Mouse (Mus musculus) forebrain, embryonic 14.5 days (tissue): ENCODE results near the gene Mon1b. TPM values are rescaled to one million over a fixed set of nuclear protein-coding genes. Genes with fewer than 3 reads are reported as not detected.

Experiments
- ATAC-seq: fragments of 200-750 bp; cut with Nextera tagmentation; 2 replicates; pipeline ENCODE4 v1.8.0; 2017; ENCODE audit warnings: mild to moderate bottlenecking, moderate library complexity
- DNase-seq: peaks from one replicate; pipeline ENCODE4 v3.0.0-alpha.2; 2015; ENCODE audit warnings: low spot score
- H3K27ac ChIP-seq: fragments of 300-500 bp; sonication (generic); 2 replicates; pipeline ENCODE4 v1.5.1; 2014; ENCODE audit warnings: low read depth, mild to moderate bottlenecking, control low read depth, low read length, moderate library complexity
- H3K27me3 ChIP-seq: fragments of 300-500 bp; sonication (generic); replicated peaks from 2 replicates; pipeline ENCODE4 v1.6.1; 2014; ENCODE audit warnings: low read length, control low read depth, mixed read lengths; ENCODE audit not compliant: control insufficient read depth, insufficient read depth
- H3K36me3 ChIP-seq: fragments of 300-500 bp; sonication (generic); 2 replicates; pipeline ENCODE4 v1.6.1; 2014; ENCODE audit warnings: low read length, control low read depth; ENCODE audit not compliant: control insufficient read depth, insufficient read depth
- H3K4me1 ChIP-seq: fragments of 300-500 bp; sonication (generic); 2 replicates; pipeline ENCODE4 v1.6.1; 2014; ENCODE audit warnings: antibody characterized with exemption, low read length, control low read depth; ENCODE audit not compliant: control insufficient read depth, insufficient read depth
- H3K4me2 ChIP-seq: fragments of 300-500 bp; sonication (generic); 2 replicates; pipeline ENCODE4 v1.6.1; 2014; ENCODE audit warnings: mild to moderate bottlenecking, control low read depth, low read length
- H3K4me3 ChIP-seq: fragments of 300-500 bp; sonication (generic); 2 replicates; pipeline ENCODE4 v1.5.1; 2014; ENCODE audit warnings: low read depth, low read length, control low read depth
- H3K9ac ChIP-seq: fragments of 300-500 bp; sonication (generic); 2 replicates; pipeline ENCODE4 v1.6.1; 2014; ENCODE audit warnings: mild to moderate bottlenecking, low read length, control low read depth, moderate library complexity
- H3K9me3 ChIP-seq: fragments of 300-500 bp; sonication (generic); replicated peaks from 2 replicates; pipeline ENCODE4 v1.6.1; 2016; ENCODE audit warnings: low read length, control low read depth, mixed read lengths; ENCODE audit not compliant: control insufficient read depth
- WGBS: fragments of 180-500 bp; shearing (Covaris S2); extraction: QIAGEN DNeasy Blood & Tissue Kit; methylation state at CpG from one replicate; pipeline ENCODE4 v1.1.7; 2014; 5-methylcytosine and 5-hydroxymethylcytosine counted together
- polyA plus RNA-seq: library from polyadenylated mRNA; unstranded; fragments of >200 nt; fragmentation: Nextera tagmentation; extraction: Ambion mirVana; gene quantifications from 2 replicates; pipeline ENCODE4 v1.2.1, GENCODE M21; 2014

Gene Mon1b
- polyA plus RNA-seq, 1 experiment from 2014 or later: 11.4 TPM

- peak; percentile 59 for DNase-seq
These were observed 52.6 kb downstream of the Mon1b start for GRCm38 (mm10) chr8:113687889-113688542.

DNA sequence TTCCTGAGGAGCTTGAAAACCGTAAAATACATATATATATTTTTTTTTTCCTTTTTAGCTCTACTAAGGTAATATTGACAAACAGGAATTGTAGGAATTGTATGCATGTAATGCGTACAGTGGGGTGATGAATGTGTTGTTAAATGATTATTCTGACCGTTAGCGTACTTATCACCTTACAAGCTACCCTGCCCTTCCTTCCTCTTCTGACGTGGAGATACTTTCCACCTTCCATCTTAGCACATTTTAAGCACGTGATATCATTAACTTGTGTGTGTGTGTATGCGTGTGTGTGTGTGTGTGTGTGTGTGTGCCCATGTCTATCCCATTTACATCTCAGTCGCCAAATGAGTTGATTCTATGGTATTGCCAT, 53.1 kb downstream of the Mon1b start:
- H3K36me3 ChIP-seq: no peaks in the 10 kb centered on the region
- no peak for DNase-seq
- H3K9ac ChIP-seq: no peak overlapping the region
- no peak overlapping the region for H3K4me2 ChIP-seq
- 90% methylated on average over 8 of the region's 8 CpGs for WGBS
- no peaks in the 10 kb centered on the region for H3K27me3 ChIP-seq
- ATAC-seq: no peak
- H3K9me3 ChIP-seq: 0 out of 2 replicates have a peak, but pooled peaks cover 5% of the 10 kb centered on the region
- H3K27ac ChIP-seq: no peak overlapping the region
- peaks cover 3% of the 10 kb centered on the region; the same call in 1 of the 2 replicates for H3K4me1 ChIP-seq
- no peak overlapping the region for H3K4me3 ChIP-seq

More at GRCm38 (mm10) chr8:113687889-113688542, 52.6 kb downstream of the Mon1b start:
- H3K4me3 ChIP-seq: no peak overlapping the region
- WGBS: 67% methylated on average over 17 of the region's 17 CpGs
- no peak overlapping the region for H3K27ac ChIP-seq
- 0 out of 2 replicates have a peak overlapping the region, but pooled peaks have one; percentile 6 for H3K4me2 ChIP-seq
- no peaks in the 10 kb centered on the region for H3K27me3 ChIP-seq
- peaks cover 3% of the 10 kb centered on the region; the same call in 1 of the 2 replicates for H3K4me1 ChIP-seq
- no peak overlapping the region for H3K9ac ChIP-seq
- 0 out of 2 replicates have a peak, but pooled peaks cover 5% of the 10 kb centered on the region for H3K9me3 ChIP-seq
- H3K36me3 ChIP-seq: no peaks in the 10 kb centered on the region
- no peak; the same call in 1 of the 2 replicates for ATAC-seq

- no peaks in the 10 kb centered on the region for H3K36me3 ChIP-seq
- H3K27ac ChIP-seq: peak overlapping the region; percentile 40; the same call in 1 of the 2 replicates
- DNase-seq (peak; percentile 53), ATAC-seq (peak; percentile 57)
- H3K4me3 ChIP-seq: no peak overlapping the region
- H3K4me1 ChIP-seq: peaks cover 3% of the 10 kb centered on the region; the same call in 1 of the 2 replicates
- no peak overlapping the region for H3K9ac ChIP-seq
- no peaks in the 10 kb centered on the region for H3K9me3 ChIP-seq
- 53% methylated on average over 14 of the region's 14 CpGs for WGBS
- H3K27me3 ChIP-seq: no peaks in the 10 kb centered on the region
- no peak overlapping the region for H3K4me2 ChIP-seq
These were observed 56.4 kb downstream of the Mon1b start for GRCm38 (mm10) chr8:113691622-113692343.

Other genes starting within 250 kb of the Mon1b start
- not detected in 2 replicates for gene Syce1l, start 7.6 kb downstream of the Mon1b start, polyA plus RNA-seq
- gene Adamts18, start 213.2 kb downstream of the Mon1b start, polyA plus RNA-seq: 8.8 and 13.3 TPM in 2 replicates